Mouse (Mus musculus) kidney, adult 2 months (tissue): ENCODE results near the gene Ankrd11.

ENCODE experiments used
- CTCF ChIP-seq: fragments of 200-500 bp; conservative IDR thresholded peaks from 2 replicates; pipeline ENCODE4 v1.5.1; 2011; ENCODE audit warnings: low read depth, mild to moderate bottlenecking, control low read depth, low read length, moderate library complexity, mixed read lengths; ENCODE audit not compliant: insufficient read depth, insufficient read length
- POLR2A ChIP-seq: fragments of 200-500 bp; IDR thresholded peaks from one replicate; pipeline ENCODE4 v1.6.1; 2011; ENCODE audit warnings: low read depth, low read length, control low read depth

GRCm38 (mm10) chr8:122966638-122967037 lies 75.4 kb downstream of the Ankrd11 start:
- TF ChIP-seq CTCF: no peak
- TF ChIP-seq POLR2A: no peak
